Mouse (Mus musculus): ENCODE results near the gene Dock7.

DNA sequence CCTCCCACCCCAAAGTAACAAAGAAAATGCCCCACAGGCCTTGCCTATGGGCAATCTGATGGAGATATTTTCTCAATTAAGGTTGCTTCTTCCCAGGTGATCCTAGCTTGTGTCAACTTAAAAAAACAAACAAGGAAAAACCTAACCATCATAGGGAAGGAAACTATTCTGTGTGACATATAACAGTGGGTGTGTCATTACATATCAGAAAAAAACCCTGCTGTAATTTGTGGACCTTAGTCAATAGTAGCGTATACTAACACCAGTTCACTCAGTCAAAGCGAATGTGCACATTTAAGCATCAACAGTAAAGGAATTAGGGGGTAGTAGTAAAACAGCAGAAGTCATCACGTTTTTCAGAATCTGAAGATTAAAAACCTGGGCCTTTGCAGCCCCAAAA lies 28.9 kb downstream of the Dock7 start:
- TF ChIP-seq CTCF (IDR thresholded peaks at IDR 0.05; ENCODE audit: borderline replicate concordance, insufficient read depth, low read depth, low read length) (no peak), POLR2A (IDR thresholded peaks at IDR 0.05; ENCODE audit: borderline replicate concordance, insufficient read depth, low read length) (no peak)
